Mouse (Mus musculus) monocyte, adult 5-6 weeks (primary cell): ENCODE results near the gene Fxr2. TPM values are rescaled to one million over a fixed set of nuclear protein-coding genes. Genes with fewer than 3 reads are reported as not detected.

Experiments
- ATAC-seq: fragments of 153-309, 156-312 bp; replicated peaks from 2 replicates; pipeline ENCODE4 v1.8.0; 2017; ENCODE audit warnings: mild to moderate bottlenecking; ENCODE audit not compliant: low TSS enrichment, insufficient number of reproducible peaks, severe bottlenecking, poor library complexity, low FRiP score
- total RNA-seq: library from RNA; stranded (forward); fragments of 200-1000, 200-491, 200-594 nt; gene quantifications from 3 replicates; pipeline ENCODE4 v1.2.3, GENCODE M21; 2017

The Fxr2 gene
- total RNA-seq, result 64.6 to 83.5 TPM (median 67.9 TPM) in 3 replicates

GRCm38 (mm10) chr11:69632284-69633089 lies at the start of gene Fxr2:
Gene Fxr2, plus strand, starts transcription at chr11:69632990.
- peak; percentile 90 for ATAC-seq

DNA sequence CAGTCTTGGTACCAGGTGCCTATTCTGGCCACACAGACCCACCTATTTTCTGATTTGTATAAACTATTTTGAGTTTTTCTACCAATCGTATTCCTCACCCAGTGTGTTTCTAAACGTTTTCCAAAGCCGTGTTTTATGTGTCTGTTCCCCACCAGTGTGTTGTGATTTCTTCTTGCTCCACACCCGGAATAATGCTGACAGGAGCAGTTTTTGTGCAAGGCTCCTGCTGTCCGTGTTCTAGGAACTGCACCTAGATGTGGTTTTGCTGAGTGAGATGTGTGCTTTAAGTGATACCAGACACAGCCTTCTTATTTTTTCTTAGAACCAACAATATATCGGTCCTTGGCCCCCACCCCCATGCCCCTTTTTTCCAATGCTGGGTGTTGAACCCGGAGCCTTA lies 48.8 kb upstream of the Fxr2 start:
- no peak for ATAC-seq

DNA sequence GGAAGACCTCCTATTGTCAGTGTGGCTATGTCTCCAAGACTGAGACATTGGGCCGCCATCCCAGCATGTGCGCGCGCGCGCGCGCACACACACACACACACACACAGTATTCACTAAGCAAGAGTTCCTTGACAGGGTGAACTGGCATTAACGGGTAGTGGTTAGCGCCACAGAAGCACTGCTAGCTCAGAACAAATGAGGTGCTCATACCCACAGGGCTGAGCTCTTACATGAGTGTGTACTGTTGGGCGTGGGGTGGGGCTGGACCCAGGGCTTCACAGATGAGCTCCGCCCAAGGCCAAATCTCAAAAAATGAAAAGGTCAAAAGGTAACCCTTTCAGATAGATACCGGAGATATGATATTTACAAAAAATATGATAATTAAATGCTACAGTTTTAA lies 47.9 kb upstream of the Fxr2 start:
- no peak for ATAC-seq

DNA sequence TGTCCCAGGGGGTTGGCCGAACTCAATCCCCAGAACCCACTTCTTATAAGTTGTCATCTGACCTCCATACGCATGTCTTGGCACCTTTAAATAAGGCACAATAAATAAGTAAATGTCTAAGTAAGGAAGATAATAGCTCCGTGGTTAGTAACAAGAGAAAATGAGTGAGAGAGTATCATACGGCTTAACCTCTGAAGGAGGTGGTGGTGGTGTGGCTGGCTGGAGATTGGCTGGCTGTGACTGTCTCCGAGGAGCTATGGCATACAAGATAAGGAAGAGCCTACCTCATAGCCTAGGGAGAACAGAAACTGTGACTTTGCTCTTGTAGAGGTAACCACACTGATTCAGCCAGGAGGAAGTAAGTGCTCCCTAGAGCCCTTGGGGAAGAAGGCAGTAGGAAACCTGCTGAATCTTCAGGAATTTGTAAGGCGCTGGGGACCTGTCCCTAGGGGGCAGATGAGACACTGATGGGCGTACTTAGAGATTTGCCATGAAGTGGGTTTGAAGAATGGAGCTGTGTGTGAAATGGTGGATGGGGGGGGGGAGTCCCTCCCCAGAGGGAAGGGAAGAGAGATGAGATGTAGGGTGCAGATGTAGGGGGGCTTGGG lies 47.0 kb upstream of the Fxr2 start:
- ATAC-seq, result peak; percentile 55

GRCm38 (mm10) chr11:69589207-69589834 lies 43.5 kb upstream of the Fxr2 start:
- no peak for ATAC-seq

DNA sequence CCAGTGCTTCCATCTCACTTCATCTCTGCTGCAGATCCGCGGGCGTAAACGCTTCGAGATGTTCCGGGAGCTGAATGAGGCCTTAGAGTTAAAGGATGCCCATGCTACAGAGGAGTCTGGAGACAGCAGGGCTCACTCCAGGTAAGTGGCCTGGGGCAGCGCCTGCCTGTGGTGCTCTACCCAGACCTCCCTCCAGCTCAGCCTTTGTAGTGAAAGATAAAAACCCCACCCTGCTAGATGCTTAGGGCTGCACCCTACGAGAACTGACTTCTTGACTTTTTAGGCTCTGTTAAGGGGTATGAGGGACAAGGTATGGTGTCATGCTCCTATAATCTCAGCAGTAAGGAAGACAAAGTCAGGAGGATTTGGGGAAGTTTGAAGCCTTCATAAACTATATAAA lies 42.2 kb upstream of the Fxr2 start:
- ATAC-seq, result no peak

- ATAC-seq, result no peak
Measured at GRCm38 (mm10) chr11:69591424-69591823, 41.4 kb upstream of the Fxr2 start.

GRCm38 (mm10) chr11:69591899-69592637 lies 40.7 kb upstream of the Fxr2 start:
- no peak for ATAC-seq

- ATAC-seq, result no peak
Measured at GRCm38 (mm10) chr11:69592799-69593198, 40.0 kb upstream of the Fxr2 start.

DNA sequence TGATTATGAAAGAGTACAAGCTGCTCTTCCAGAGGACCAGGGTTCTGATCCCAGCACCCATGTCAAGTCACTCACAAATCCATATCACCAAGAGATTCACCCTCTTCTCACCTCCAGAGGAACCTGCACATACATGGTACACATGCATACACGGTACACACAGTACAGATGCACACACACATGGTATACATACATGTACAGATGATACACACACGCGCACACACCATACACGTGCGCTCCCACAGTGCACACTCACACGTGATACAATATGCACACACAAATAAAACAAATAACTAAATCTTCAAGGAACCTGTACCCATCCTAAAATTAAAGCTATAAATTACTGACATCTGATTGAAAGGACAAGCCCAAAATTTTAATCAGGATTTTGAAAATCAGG lies 37.9 kb upstream of the Fxr2 start:
- no peak for ATAC-seq

DNA sequence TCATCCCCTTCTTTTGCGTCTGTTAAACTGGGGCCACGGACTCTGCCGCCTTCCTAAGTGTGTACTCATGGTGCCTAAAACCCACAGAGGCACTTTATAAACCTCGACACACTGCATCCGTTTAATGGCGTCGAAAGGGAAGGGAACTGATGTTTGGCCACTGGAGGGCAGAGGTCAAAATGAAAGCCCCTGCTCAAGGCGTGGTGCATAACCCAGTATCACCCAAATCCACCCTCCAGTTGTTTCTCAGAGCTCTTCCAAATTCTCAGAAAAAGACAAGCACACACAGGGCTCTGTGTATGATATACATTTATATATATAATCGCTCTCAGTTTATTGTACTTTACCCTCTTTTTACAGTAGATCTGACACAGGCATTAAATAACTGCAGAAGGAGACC lies 33.4 kb upstream of the Fxr2 start:
- ATAC-seq, result no peak

- no peak for ATAC-seq
Measured at GRCm38 (mm10) chr11:69600098-69600497, 32.7 kb upstream of the Fxr2 start.

DNA sequence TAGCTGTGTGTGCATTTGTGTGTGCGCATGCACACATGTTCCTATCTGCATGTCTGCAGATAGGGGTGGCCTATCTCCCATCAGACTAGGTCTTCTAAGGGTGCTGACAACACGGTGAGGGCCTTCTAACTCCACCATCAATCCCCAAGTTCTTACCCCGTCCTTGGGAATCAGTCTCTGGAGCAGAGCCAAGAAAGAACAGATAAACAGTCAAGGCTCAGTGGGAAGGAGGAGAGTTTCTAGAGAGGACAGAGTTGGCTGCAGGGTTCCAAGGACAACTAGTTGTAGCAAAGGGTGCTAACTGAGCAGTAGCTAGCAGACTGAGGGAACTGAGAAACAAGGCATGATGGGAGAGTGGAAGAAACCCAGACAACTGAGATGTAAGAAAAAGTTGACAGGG lies 31.0 kb upstream of the Fxr2 start:
- no peak for ATAC-seq

GRCm38 (mm10) chr11:69603516-69603915 lies 29.3 kb upstream of the Fxr2 start:
- no peak for ATAC-seq

GRCm38 (mm10) chr11:69604347-69604746 lies 28.4 kb upstream of the Fxr2 start:
- ATAC-seq, result no peak

DNA sequence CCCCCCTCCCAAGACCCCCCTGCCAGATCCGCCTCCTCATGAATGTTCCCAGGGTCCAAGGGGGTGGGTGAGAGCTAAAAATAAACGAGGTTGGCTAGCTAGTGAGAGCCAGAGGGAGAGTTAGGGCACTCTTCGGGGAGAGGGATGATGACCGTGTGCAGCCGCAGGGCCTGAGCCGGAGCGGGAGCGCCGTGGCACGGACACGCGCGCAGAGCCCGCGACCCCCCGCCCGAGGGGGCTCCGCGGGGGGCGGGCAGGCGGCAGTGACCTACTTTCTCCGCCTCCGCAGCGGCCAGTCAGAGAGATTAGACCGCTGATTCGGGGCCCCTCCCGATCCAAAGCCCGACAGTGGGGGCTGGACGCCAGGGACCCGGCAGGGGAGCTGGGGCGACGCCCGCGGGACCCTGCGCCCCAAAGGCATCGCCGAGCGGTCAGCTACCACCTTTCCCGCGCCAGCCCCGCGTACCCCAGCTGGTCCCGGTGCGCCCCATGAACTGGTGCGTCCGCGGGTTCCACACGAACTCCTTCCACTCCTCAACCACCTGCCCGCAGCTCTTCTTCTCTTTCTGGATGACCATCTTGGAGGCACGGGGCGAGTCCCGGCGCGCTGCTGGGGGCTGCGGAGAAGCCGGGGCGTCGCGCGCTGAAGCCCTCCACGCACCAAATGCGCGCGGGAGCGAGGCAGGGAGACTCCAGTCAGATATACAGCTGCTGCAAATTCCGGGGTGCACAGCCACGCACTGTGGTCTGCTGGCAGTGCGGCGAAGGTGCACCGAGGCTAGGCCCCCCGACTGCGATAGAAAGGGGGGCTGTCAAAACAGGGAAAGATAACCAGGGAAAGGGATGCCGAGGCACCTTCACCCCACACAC lies 27.8 kb upstream of the Fxr2 start:
- no peak for ATAC-seq

GRCm38 (mm10) chr11:69605726-69606490 lies 26.9 kb upstream of the Fxr2 start, which contains the start of gene Atp1b2:
Gene Atp1b2, minus strand, starts transcription at chr11:69605942.
- ATAC-seq, result peak; percentile 42

- no peak for ATAC-seq
Measured at GRCm38 (mm10) chr11:69606491-69606795, 26.3 kb upstream of the Fxr2 start.
